Mouse (Mus musculus) hindbrain, postnatal 0 days (tissue): ENCODE results near the gene Rora. TPM values are rescaled to one million over a fixed set of nuclear protein-coding genes. Genes with fewer than 3 reads are reported as not detected.

Experiments
- ATAC-seq: fragments of 200-750 bp; cut with Nextera tagmentation; 2 replicates; pipeline ENCODE4 v1.8.0; 2017; ENCODE audit warnings: mild to moderate bottlenecking, moderate TSS enrichment, moderate library complexity
- DNase-seq: peaks from one replicate; pipeline ENCODE4 v3.0.0-alpha.2; 2015; ENCODE audit warnings: low spot score
- H3K27ac ChIP-seq: fragments of 300-500 bp; sonication (generic); 2 replicates; pipeline ENCODE4 v1.5.1; 2014; ENCODE audit warnings: mild to moderate bottlenecking
- H3K27me3 ChIP-seq: fragments of 300-500 bp; sonication (generic); 2 replicates; pipeline ENCODE4 v1.6.1; 2014; ENCODE audit warnings: low read length, mixed read lengths; ENCODE audit not compliant: insufficient read depth
- H3K36me3 ChIP-seq: fragments of 300-500 bp; sonication (generic); 2 replicates; pipeline ENCODE4 v1.6.1; 2014; ENCODE audit warnings: low read length, mixed read lengths; ENCODE audit not compliant: insufficient read depth
- H3K4me1 ChIP-seq: fragments of 300-500 bp; sonication (generic); 2 replicates; pipeline ENCODE4 v1.6.1; 2014; ENCODE audit warnings: antibody characterized with exemption, low read length, mixed read lengths; ENCODE audit not compliant: insufficient read depth
- H3K4me2 ChIP-seq: fragments of 300-500 bp; sonication (generic); 2 replicates; pipeline ENCODE4 v1.6.1; 2014; ENCODE audit warnings: low read depth, mild to moderate bottlenecking, low read length, moderate library complexity, mixed read lengths
- H3K4me3 ChIP-seq: fragments of 300-500 bp; sonication (generic); 2 replicates; pipeline ENCODE4 v1.5.1; 2014; ENCODE audit warnings: low read length
- H3K9ac ChIP-seq: fragments of 300-500 bp; sonication (generic); replicated peaks from 2 replicates; pipeline ENCODE4 v1.6.1; 2014; ENCODE audit warnings: mild to moderate bottlenecking, low read length, moderate library complexity, mixed read lengths
- H3K9me3 ChIP-seq: fragments of 300-500 bp; sonication (generic); 2 replicates; pipeline ENCODE4 v1.6.1; 2016; ENCODE audit warnings: low read length, mixed read lengths
- CTCF ChIP-seq: IDR thresholded peaks from 2 replicates; pipeline ENCODE4 v1.5.1; 2016; ENCODE audit warnings: antibody characterized with exemption, control low read depth, low read depth
- WGBS: fragments of 180-500 bp; shearing (Covaris S2); extraction: QIAGEN DNeasy Blood & Tissue Kit; methylation state at CpG from one replicate; pipeline ENCODE4 v1.1.7; 2014; 5-methylcytosine and 5-hydroxymethylcytosine counted together
- polyA plus RNA-seq: library from polyadenylated mRNA; unstranded; fragments of >200 nt; fragmentation: Nextera tagmentation; extraction: Ambion mirVana; gene quantifications from 2 replicates; pipeline ENCODE4 v1.2.1, GENCODE M21; 2015
- total RNA-seq: library from RNA; depleted of rRNA; stranded (reverse); fragments of >200 nt; gene quantifications from 2 replicates; pipeline ENCODE4 v1.2.3, GENCODE M21; 2014

Rora gene
- total and polyA plus RNA-seq, 2 experiments from 2014 or later: 27.5 to 59.4 TPM

DNA sequence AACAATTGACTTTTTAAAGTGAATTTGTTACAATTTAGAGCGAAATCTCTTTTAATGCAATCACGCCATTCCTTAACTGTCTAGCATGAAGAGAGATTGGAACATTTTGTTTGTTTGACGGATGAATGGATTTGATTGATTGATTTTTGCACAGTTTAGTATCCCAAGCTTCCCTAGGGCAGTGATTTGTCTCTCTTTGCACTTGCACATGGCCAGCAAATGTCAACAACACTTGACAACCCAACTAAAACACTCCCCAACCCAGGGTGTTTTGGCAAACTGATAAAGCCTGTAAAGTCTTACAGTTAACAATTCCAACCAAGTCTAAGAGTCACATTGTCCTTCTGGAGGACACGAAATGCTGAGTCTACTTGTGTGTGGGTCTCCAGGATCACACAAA, 733.7 kb downstream of the Rora start:
- H3K9me3 ChIP-seq: no peaks in the 10 kb centered on the region
- H3K9ac ChIP-seq: no peak overlapping the region
- no peak overlapping the region for H3K4me3 ChIP-seq
- H3K36me3 ChIP-seq: no peaks in the 10 kb centered on the region
- ATAC-seq (no peak), DNase-seq (no peak)
- WGBS: 78% methylated on average over 4 of the region's 4 CpGs
- no peak for TF ChIP-seq CTCF
- no peaks in the 10 kb centered on the region for H3K4me1 ChIP-seq
- no peak overlapping the region for H3K4me2 ChIP-seq
- no peak overlapping the region for H3K27ac ChIP-seq
- H3K27me3 ChIP-seq: no peaks in the 10 kb centered on the region

DNA sequence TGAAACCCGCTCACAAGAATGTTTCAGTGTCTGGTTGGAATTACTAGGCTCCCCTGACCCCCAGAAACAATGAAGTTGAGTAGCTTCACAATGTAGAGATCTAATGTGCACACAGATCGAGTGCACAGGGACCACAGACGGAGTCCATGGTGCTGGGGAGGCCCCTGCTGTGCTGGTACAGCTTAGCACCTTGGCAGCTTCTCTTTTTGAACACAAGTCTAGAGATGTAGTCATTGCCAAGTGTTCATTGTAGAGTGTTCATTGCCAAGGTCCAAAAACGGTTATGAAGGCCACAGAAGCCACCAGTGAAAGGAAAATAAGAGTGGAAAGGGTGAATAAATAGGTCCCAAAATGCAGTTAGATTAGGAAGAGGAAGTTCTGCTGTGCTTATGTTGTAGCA, 737.0 kb downstream of the Rora start:
- Histone ChIP-seq H3K9me3 (no peaks in the 10 kb centered on the region), H3K4me3 (no peak overlapping the region), H3K4me1 (no peaks in the 10 kb centered on the region), H3K36me3 (no peaks in the 10 kb centered on the region), H3K27ac (no peak overlapping the region), H3K4me2 (no peak overlapping the region), H3K9ac (no peak overlapping the region), H3K27me3 (no peaks in the 10 kb centered on the region)
- ATAC-seq: no peak
- no peak for DNase-seq
- 67% methylated on average over 4 of the region's 4 CpGs for WGBS
- TF ChIP-seq CTCF: no peak

GRCm38 (mm10) chr9:69394234-69394633, 740.6 kb downstream of the Rora start:
- Histone ChIP-seq H3K4me3 (no peak overlapping the region), H3K27ac (no peak overlapping the region), H3K36me3 (no peaks in the 10 kb centered on the region), H3K27me3 (no peaks in the 10 kb centered on the region), H3K4me2 (no peak overlapping the region), H3K9ac (no peak overlapping the region), H3K4me1 (peaks cover 11% of the 10 kb centered on the region; the same call in 1 of the 2 replicates), H3K9me3 (no peaks in the 10 kb centered on the region)
- WGBS: 94% methylated on average over 5 of the region's 5 CpGs
- ATAC-seq: no peak
- no peak for DNase-seq
- no peak for TF ChIP-seq CTCF

DNA sequence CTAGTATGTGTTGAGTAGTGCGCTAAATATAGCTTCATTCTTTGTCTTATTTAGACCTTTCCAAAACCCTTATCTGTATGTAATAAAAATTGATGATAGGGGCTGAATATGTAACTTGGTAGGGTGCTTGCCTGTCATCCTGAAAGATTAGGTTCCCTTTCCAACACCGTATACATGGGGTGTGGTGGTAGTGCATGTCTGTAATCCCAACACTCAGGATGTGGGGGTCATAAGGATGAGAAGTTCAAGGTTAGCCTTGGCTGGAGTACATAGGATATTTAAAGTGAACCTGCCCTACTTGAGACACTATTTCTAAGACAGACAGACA, 743.8 kb downstream of the Rora start:
- Histone ChIP-seq H3K27ac (peak overlapping the region; percentile 93), H3K4me3 (peak overlapping the region; percentile 58), H3K27me3 (no peaks in the 10 kb centered on the region), H3K9ac (peak overlapping the region; percentile 88), H3K36me3 (no peaks in the 10 kb centered on the region), H3K9me3 (no peaks in the 10 kb centered on the region), H3K4me1 (peaks cover 11% of the 10 kb centered on the region; the same call in 1 of the 2 replicates), H3K4me2 (peak overlapping the region; percentile 94)
- DNase-seq (no peak), ATAC-seq (peak; percentile 44; the same call in 1 of the 2 replicates)
- 76% methylated on average over 2 of the region's 2 CpGs for whole genome bisulfite sequencing
- TF ChIP-seq CTCF: no peak

GRCm38 (mm10) chr9:69397760-69398452, 744.3 kb downstream of the Rora start, which contains the start of gene Ice2:
Gene Ice2 (plus strand): TSS chr9:69397906.
- Histone ChIP-seq H3K4me3 (peak within 1 kb of the TSS; percentile 58), H3K4me1 (peaks cover 11% of the 10 kb centered on the region; the same call in 1 of the 2 replicates), H3K9me3 (no peaks in the 10 kb centered on the region), H3K27me3 (no peaks in the 10 kb centered on the region), H3K27ac (peak within 1 kb of the TSS; percentile 93), H3K9ac (peak within 1 kb of the TSS; percentile 88), H3K36me3 (no peaks in the 10 kb centered on the region), H3K4me2 (peak within 1 kb of the TSS; percentile 94)
- under 1% methylated on average over 53 of the region's 53 CpGs for WGBS
- peak; percentile 93 for DNase-seq
- peak; percentile 94 for ATAC-seq
- no peak for TF ChIP-seq CTCF

- 19% methylated on average over 10 of the region's 10 CpGs for WGBS
- Histone ChIP-seq H3K36me3 (no peaks in the 10 kb centered on the region), H3K9ac (peak overlapping the region; percentile 88), H3K4me2 (peak overlapping the region; percentile 94), H3K4me1 (peaks cover 11% of the 10 kb centered on the region; the same call in 1 of the 2 replicates), H3K9me3 (no peaks in the 10 kb centered on the region), H3K27me3 (no peaks in the 10 kb centered on the region), H3K27ac (peak overlapping the region; percentile 93; the same call in 1 of the 2 replicates), H3K4me3 (peak overlapping the region; percentile 58)
- TF ChIP-seq CTCF: no peak
- DNase-seq: no peak
- ATAC-seq: peak; percentile 34; the same call in 1 of the 2 replicates
Measured at GRCm38 (mm10) chr9:69398453-69398850, 744.9 kb downstream of the Rora start.

DNA sequence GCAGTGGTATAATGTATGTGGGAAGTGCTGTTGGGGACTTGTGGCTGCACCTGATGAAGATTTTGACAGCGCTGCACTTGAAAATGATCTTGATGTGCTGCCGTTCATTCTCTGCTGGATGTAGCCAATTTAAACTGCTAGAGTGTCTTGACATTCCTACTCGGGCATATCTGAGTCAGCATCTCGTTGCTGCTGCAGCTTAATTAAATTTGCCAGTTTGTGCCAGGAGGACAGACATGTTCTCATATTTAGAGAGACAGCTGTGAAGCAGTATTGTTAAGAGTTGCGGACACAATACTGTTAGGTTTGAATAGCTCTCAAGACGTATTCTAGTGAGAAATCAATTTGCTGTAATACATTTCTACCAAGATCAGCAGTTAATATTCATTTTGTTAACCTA, 751.1 kb downstream of the Rora start:
- Histone ChIP-seq H3K27me3 (no peaks in the 10 kb centered on the region), H3K4me3 (no peak overlapping the region), H3K4me1 (no peaks in the 10 kb centered on the region), H3K36me3 (no peaks in the 10 kb centered on the region), H3K4me2 (no peak overlapping the region), H3K9ac (no peak overlapping the region), H3K9me3 (no peaks in the 10 kb centered on the region), H3K27ac (no peak overlapping the region)
- ATAC-seq (no peak), DNase-seq (no peak)
- WGBS: 54% methylated on average over 6 of the region's 6 CpGs
- TF ChIP-seq CTCF: no peak
